Mouse (Mus musculus) megakaryocyte, embryonic 14.5 days (primary cell): ENCODE data around the gene 9930111J21Rik2.

Source experiments
- FLI1 ChIP-seq: IDR thresholded peaks from 2 replicates; pipeline ENCODE4 v1.6.1; 2012; ENCODE audit warnings: low read length, inconsistent platforms, mixed read lengths
- GATA1 ChIP-seq: IDR thresholded peaks from 3 replicates; pipeline ENCODE4 v1.6.1; 2012; ENCODE audit warnings: mixed read lengths, low read length, inconsistent platforms, borderline replicate concordance

- TF ChIP-seq GATA1 (no peak), FLI1 (no peak)
These were observed 49.4 kb upstream of the 9930111J21Rik2 start for GRCm38 (mm10) chr11:49100409-49100808.
